Mouse (Mus musculus): ENCODE results near the gene Rab10. TPM values are rescaled to one million over a fixed set of nuclear protein-coding genes. Genes with fewer than 3 reads are reported as not detected.
A peak's percentile ranks its signal among the peaks of the same experiment; 100 is the strongest.

Rab10 gene
- total RNA-seq, 2 experiments from 2014 or later = 116 to 118 TPM

- no peak for DNase-seq
- intact Hi-C loops (cut with DNase I) = loop anchor here (5.0 kb wide), 1 partner anchor 118 kb away; no protein-coding TSS in a partner anchor
Measured at GRCm38 (mm10) chr12:3239544-3239943, 70.2 kb downstream of the Rab10 start.

GRCm38 (mm10) chr12:3238361-3239051 lies 71.3 kb downstream of the Rab10 start:
- intact Hi-C loops (cut with DNase I) = loop anchor here (5.0 kb wide), 1 partner anchor 119 kb away; no protein-coding TSS in a partner anchor
- DNase-seq = no peak

GRCm38 (mm10) chr12:3237799-3238198 lies 72.0 kb downstream of the Rab10 start:
- intact Hi-C loops (cut with DNase I) = loop anchor here (2.0 to 5.0 kb wide), 2 partner anchors 71 to 120 kb away; partner anchors contain the start of gene Rab10
- no peak for DNase-seq

GRCm38 (mm10) chr12:3236831-3237681 lies 72.7 kb downstream of the Rab10 start:
- DNase-seq = no peak

GRCm38 (mm10) chr12:3236163-3236641 lies 73.6 kb downstream of the Rab10 start:
- DNase-seq = no peak
- intact Hi-C loops (cut with DNase I) = loop anchor here (2.0 to 5.0 kb wide), 2 partner anchors 73 to 121 kb away; partner anchors contain the start of gene Rab10

More at GRCm38 (mm10) chr12:3236831-3237681, 72.7 kb downstream of the Rab10 start:
- intact Hi-C loops (cut with DNase I) = loop anchor here (2.0 to 5.0 kb wide), 2 partner anchors 72 to 120 kb away; partner anchors contain the start of gene Rab10

- intact Hi-C loops (cut with DNase I) = loop anchor here (2.0 to 5.0 kb wide), 2 partner anchors 73 to 122 kb away; partner anchors contain the start of gene Rab10
- DNase-seq = peak; percentile 94 to 97
Measured at GRCm38 (mm10) chr12:3235646-3236161, 74.1 kb downstream of the Rab10 start.

- DNase-seq = peak; percentile 84 to 88
- intact Hi-C loops (cut with DNase I) = loop anchor here (5.0 kb wide), 1 partner anchor 122 kb away; no protein-coding TSS in a partner anchor
Measured at GRCm38 (mm10) chr12:3235124-3235631, 74.6 kb downstream of the Rab10 start.

- intact Hi-C loops (cut with DNase I) = no loop called here
- DNase-seq = no peak
Measured at GRCm38 (mm10) chr12:3234061-3234460, 75.7 kb downstream of the Rab10 start.

GRCm38 (mm10) chr12:3223352-3223751 lies 86.4 kb downstream of the Rab10 start:
- intact Hi-C loops (cut with DNase I) = no loop called here
- DNase-seq = no peak

GRCm38 (mm10) chr12:3210181-3210580 lies 99.6 kb downstream of the Rab10 start:
- DNase-seq = peak in 1 of 2 experiments; percentile 19
- intact Hi-C loops (cut with DNase I) = no loop called here

- intact Hi-C loops (cut with DNase I) = loop anchor here (2.0 kb wide), 1 partner anchor 108 kb away; no protein-coding TSS in a partner anchor
- DNase-seq = no peak
Measured at GRCm38 (mm10) chr12:3209163-3209562, 100.6 kb downstream of the Rab10 start.

Other genes starting within 250 kb of the Rab10 start
- gene Kif3c, start 55.2 kb upstream of the Rab10 start, total RNA-seq (2021) = 1 to 10 TPM; 4.4 to 5.3 TPM
- 10 to 100 TPM; 26.1 to 26.4 TPM for gene Asxl2, start 116.9 kb upstream of the Rab10 start, total RNA-seq (2021)

Measured in heart, postnatal 14 days (tissue).